Mouse (Mus musculus) thymus, postnatal 4 days (tissue): ENCODE data around the gene Csgalnact2.

ENCODE experiments used
- DNase-seq: peaks from one replicate; pipeline ENCODE4 v3.0.0; 2021

The Csgalnact2 gene

DNA sequence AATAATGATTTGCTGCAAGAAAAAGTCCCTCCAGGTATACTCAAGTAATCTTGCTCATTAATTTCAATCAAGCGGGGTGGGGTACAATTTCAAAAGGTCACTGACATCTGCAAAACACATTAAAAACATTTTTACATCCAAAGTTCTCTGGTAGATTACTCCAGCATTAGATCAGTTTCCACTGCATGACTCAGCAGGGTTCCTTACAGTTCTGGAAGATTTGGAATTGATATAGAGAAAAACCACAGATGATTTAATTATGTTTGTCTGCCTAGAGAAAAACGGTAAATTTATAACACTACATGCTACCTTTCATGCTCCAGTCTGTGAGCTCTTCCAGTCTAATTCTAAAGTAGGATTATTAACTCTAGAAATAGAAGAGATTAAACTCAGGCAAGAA is 8.9 kb downstream of the Csgalnact2 start:
- no peak for DNase-seq

DNA sequence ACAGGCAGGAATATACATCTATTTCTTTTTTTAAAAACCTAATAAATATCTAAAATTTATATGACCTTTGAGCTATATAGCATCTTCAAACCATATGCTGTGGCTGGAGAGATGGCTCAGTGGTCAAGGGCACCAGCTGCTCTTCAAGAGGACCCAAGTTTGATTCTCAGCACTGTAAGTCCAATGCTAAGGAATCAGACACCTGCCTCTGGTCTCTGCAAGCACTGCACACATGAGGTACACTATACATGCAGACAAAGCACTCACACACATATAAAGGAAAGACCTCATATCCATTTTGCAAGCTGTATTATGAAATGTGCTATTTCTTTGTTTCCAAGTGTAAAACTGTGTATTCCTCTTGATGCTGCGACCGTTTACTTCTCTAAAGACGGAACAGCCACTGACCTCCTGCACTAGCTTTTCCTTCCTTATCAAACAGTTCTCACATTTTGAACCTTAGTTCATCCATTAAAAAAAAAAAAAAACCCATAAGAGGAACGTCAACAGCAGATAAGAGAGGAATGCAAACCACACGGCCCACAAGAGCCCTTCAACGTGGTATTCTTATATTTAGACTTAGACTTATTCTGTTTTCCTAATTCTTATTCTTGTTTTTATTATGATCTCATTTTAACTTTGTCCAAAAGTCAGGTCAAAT is 11.0 kb downstream of the Csgalnact2 start:
- DNase-seq = no peak

DNA sequence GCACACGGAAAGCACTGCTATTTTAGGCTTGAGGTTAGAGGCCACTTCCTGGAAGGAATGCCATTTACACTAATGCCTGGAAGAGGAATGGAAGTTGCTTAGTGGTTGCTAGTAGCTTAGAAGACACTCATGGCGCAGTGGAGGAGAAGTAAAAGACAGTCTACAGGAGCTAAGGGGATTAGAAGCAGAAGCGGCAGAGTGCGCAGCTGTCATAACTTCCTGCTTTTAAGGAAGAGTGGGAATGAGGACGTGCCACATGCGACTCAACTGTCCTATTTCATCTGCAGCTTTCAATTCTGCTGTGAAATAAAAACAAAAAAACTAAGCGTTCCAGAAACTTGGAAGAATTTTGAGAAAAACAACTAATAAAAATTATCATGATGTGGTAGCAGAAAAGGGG is 11.7 kb downstream of the Csgalnact2 start:
- no peak for DNase-seq

DNA sequence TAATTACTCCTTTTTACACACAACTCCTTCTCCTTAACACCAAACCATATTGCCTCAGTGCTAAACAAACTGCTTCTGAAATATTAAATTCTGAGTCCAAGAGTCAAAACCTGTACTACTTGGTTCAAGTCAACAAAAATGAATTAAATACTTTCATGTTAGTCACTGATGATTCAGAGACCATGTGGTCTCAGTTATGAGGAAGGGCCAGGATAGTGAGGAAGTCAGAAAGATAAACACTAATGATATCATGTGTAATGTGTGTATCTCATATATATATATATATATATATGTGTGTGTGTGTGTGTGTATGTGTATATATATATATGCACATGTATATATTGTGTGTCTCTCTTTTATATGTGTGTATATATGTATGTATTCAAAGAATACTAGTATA is 12.4 kb downstream of the Csgalnact2 start:
- no peak for DNase-seq

DNA sequence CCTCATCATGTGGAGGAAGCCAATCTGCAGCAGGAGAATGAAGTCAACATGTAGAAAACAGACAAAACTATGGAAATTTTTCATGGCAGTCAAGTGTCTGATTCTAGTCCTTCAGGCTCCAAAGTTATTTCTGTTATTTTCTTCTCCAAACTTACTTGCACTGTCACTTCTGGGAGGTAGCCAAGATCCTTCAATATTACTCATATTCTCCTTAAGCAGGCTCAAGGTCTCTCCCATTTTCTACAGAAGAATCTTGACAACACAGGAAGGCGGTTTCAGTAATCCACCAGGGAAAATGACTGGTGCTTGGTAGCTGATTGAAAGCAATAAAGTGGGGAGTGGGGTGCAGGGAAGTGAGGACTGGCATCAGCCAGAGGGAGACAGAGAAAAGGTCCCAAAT is 16.2 kb downstream of the Csgalnact2 start:
- no peak for DNase-seq

DNA sequence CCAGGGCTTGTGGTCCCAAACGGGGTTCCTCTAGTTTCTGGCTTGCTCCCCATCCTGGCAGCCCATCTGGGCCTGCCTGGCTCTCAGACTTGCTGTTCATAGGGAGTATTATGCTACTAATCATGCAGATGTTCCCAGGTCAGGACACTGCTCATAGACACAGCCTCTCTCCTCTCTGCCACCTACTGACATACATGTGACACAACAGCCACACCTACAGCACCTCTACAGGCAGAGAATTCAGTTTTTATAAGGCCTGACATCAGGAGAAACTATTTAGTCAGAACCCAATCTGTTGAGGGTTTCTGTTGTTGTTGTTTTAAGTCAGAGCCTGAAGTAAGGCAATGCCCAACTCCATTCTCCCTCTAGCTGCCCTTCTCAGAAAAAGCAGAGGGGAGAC is 27.1 kb downstream of the Csgalnact2 start:
- DNase-seq = no peak

DNA sequence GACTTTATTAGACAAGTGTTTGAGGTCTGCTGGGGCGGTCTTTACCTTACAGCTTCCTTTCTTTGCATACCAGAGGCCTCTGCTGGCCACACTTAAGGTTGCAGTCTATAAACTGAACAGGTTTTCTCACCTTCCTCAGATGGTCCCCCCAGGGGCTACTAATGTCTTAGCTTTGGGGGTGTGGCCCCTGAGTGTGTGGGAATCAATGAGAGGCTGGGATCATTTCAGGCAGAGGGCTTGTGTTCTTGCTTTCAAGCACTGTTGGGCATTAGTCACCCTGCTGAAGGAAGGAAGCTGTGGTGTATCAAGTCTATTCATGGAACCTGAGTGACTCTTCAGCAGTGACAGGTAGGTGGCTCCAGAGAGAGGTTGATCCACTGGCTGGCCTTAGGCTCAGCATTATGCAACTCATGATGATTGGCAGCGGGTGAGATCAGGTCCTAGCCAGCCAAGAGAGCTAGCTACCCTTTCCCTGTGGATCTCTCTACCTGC is 39.6 kb downstream of the Csgalnact2 start:
- peak; percentile 34 for DNase-seq

DNA sequence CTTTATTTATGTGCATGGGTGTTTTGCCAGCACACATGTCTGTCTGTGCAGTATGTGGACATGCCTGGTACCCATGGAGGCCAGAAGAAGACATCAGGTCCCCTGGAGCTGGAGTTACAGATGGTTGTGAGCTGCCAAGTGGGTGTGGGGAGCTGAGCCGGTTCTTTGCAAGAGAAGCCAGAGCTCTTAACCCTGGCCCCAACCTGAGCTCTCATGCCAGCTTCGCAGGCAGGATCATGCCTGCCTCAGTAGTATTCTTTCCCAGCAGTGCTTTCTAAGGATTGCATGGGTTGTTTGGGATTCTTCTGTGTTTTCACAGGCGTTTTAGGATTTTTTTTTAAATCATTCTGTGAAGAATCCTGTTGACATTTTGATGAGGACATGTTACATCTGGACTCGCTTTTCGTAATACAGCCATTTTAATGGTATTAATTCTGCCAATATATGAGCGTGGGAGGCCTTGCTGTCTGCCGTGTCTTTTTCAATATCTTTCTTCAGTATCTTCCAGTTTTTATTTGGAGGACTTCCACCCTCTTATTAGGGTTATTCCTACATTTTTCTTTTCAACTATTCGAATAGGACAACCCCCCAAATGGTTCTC is 41.1 kb downstream of the Csgalnact2 start:
- no peak for DNase-seq

DNA sequence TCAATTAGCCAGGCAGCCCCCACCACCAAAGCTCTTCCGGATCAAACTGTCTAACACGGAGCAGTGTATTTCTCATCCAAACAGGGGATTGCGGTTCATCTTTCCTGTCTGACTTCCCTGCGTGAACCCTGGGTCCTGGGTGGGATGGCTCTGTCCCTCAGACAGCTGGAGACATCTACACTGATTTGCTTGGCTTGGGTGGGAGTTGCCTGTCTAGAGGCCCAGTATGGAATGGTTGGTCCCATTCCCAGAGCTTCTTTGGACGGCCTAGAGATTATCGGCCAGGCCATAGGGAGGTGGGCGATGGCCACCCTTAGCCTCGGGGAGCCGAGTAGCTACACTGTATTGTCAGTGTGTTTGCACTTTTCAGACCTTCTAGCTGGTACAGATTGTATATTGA is 48.1 kb downstream of the Csgalnact2 start:
- DNase-seq = no peak

DNA sequence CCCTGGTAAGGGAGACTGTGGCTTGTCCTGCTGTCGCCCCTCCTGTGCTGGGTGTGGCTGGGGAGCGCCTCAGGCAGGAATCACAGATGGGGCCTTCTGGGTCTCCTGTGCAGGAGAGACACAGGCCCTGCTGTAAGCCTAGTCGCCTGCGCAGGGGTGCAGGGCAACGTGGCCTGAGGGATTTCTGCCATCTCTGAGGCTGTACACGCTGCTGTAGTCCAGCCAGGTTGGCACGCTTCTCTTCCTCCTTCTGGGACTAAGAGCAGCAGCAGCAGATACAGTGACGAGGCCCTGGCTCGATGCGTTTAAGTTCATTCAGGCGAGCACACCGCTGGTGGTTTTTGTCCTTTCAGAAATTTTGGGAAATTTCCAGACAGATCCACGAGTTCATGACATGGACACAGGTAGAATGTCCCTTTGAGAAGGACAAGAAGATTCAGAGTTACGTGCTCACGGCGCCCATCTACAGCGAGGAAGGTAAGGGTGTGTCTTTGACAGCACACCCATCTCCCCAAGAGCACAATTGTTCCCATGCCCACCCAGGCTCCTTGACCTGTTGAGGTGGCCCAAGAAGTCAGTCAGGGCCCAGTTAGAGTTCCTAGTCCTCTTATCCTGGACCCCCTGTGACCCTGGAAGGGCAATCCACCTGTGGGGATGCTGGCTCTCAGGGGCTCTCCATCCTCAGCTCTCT is 50.0 kb downstream of the Csgalnact2 start:
- DNase-seq = no peak

DNA sequence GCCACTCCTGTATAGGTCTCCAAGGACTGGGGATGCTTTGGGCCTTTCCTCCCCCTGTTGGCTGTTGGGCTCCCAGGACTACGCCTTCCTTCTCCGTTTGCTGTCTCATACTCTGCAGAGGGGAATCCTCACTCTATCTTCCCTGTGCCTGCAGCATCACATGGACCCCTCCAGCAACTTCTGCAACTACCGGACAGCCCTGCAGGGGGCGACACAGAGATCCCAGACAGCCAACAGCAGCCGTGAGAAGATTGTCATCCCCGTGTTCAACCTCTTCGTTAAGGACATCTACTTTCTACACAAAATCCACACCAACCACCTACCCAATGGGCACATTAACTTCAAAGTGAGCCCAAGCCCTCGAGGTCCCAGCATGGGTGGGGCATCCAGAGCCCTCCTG is 51.0 kb downstream of the Csgalnact2 start:
- peak; percentile 54 for DNase-seq

DNA sequence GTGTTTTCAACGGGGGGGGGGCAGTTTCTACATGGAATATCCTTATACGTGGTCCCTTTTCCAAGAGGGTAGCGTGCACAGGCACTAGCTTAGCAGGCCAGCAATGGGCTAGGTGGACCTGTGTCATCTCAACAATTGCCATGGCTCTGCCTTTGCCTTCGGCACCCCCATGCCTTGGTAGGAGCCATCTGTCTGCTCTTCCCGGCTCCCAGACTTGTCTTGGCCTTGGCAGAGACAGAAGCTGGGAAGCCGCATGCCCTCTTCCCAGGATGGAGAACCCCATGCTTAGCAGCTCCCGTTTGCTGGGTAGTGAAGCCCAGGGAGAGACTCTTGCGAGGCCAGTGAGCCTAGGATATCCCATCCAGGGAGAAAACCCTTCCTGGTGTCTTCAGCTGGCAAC is 54.3 kb downstream of the Csgalnact2 start:
- no peak for DNase-seq

DNA sequence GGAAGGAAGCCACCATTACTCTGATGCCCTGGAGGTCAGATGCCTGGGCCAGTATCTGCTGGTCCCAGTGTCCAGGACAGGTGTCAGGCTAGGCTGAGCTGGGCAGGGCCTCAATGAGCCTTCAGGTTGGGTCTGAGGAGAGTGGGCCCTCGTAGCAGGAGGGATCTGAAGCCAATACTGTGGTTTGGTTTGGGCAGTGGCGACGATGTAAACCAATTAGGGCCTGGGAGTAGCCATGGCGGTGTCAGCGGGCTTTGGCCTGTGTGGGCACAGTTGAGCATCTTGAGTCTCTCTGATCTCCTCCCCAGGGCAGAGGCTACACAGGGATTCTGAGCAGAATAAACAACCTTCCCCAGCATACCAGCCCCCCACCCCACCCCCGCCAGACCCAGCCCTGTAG is 55.3 kb downstream of the Csgalnact2 start:
- no peak for DNase-seq

DNA sequence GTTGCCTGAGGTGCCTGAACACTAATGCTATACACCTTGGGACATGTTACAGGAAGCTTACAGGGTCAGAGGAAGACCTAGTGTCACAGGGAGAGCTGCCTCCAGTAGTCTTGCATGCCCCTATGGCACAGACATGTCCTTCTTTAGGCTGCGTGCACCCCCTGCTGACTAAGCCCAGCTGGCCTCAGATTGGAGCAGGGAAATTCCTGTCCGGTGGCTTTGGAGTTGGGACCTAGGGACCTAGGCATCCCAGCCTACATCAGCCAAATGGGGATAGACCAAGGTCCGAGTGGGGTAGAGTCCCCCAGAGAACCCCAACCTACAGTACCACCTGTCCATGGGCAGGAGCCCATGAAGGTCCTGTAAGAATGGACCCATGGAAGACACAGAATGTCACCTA is 56.6 kb downstream of the Csgalnact2 start:
- no peak for DNase-seq

DNA sequence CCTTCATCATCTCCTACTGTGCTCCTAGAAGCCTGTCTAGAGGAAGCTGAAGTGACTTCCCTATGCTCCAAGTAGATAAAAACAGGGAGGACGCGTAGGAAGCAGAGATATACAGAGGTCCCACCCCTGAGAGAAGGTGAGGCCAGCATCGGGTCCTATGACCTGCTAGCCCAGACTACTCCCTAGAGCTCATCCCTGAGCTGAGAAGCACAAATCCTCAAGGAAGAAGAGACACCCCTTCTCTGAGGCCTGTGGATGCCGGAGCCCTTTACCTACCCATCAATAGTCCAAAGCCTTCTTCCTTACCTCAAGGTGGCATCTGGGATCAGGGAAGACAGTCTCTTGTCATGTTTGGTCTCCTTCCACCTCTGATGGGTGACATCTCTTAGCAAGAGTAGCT is 58.2 kb downstream of the Csgalnact2 start:
- DNase-seq = no peak

DNA sequence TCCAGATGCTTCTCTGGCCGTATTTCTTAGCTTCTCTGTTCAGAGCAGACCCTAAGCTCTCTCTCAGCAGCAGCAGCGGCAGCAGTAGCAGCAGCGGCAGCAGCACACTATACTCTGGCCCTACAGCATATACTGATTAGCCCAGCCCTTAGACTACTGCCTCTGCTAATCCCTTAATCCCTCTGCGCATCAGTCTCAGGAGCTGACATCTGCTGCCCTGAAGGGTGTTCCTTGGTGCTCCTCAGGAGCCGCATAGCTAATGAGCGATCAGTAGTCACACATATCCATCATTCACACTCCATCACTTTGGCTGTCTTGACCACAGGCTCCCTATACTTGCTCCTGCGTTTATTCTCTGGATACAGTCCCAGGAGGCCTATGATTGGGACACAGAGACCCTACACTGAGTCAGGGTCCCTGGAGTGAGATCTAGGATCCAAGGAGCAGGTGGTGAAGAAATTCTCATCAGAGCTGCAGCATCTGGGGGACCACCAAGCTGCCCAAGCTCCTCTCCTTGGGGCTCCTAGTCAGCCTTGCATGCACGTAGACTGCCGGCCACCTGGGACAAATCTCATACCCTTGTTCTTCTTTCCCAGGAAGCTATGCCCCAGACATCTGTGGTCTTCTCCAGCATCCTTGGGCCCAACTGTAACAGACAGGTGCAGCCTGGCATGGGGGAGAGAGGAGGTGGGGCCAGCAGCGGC is 59.0 kb downstream of the Csgalnact2 start:
- DNase-seq = no peak

DNA sequence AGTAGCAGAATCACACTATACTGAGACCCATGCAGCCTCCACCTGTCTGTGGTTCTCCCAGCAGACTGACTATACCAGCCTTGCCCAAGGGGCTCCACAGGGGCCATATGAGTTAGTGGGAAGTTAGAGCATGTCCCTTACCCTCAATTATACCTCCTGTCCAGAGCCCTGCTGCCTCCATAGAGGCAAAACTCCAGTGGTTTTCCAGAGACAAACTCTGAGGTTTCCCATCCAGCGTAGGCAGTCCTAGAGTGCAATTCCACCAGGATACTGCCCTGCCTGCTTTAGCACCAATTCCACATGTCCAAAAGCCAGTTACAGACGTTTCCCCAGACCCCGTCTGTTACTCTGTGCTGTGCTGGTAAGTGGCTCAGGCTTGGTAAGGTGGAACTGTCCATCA is 59.6 kb downstream of the Csgalnact2 start:
- no peak for DNase-seq

DNA sequence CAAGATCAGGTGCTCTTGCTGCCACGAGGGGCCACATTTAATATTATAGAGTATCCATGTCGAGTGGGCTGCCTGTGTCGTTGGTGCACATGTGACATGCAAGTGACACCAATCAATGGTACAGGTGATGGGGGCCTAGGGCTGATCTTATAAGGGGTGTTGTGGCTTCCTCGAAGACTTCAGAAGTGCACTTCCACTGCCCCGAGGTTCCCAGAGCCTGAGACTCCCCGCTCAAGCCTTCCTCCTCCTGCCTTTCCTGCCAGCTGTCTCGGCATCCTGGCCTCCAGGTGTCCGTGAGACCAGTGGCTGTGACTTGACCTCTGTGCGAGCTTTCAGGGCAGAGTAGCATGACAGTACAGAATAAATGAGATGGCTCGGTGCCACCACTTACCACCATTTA is 60.2 kb downstream of the Csgalnact2 start:
- no peak for DNase-seq

DNA sequence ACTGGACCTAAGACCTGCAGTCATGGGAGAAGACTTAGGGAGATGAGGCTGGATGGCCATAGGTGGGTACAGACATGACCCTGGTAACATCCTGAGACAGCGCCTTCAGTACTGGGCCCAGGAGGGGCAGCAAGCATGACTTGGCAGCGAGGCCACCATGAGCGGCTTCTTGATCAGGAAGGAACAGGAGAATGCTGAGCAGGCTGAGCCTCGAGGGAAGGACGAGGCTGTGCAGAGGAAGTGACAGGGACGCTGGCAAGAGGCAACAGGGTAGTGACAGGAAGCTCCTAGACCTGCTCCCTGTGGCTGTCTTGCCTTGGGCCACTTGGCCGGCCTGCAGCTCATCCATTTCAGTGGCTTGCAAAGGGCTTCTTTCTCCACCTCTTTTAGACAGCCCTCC is 61.5 kb downstream of the Csgalnact2 start:
- no peak for DNase-seq

DNA sequence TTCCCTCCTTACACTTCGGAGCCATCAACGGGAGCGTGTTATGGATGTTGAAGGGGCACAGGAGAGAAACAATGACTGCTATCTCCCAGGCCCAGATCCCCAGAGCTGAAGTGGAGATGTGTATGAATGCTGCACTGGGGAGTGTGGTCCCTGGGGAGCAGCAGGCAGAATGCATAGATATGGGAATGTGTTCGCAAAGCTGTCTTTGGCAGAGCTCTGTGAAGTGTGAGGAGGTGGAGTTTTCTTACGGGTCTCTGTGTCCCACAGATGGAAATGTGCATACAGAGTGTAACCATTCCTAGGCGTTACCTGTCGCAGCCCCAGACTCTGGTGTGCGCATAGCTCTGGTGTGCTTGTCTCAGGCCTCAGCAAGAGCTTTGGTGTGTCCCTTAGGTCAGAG is 62.2 kb downstream of the Csgalnact2 start:
- no peak for DNase-seq

DNA sequence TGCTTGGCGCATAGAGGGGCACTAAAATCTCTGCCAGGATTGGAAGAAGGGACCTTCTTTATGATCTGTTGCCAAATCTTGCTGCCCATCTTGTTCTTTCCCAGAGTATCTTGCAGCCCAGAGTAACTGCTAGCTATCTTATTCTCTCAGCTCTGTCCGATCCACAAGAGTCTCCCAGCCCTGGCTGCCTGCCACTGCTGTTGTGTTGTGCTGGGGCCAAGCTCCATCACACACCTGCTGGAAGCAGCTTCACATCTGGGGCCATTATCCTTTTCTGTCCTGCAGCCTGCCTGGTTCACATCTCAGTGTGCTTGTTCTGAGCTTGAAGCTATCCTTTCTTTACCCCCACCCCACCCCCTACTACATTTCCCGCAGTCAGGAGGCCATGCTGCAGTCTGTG is 62.7 kb downstream of the Csgalnact2 start:
- DNase-seq = no peak

DNA sequence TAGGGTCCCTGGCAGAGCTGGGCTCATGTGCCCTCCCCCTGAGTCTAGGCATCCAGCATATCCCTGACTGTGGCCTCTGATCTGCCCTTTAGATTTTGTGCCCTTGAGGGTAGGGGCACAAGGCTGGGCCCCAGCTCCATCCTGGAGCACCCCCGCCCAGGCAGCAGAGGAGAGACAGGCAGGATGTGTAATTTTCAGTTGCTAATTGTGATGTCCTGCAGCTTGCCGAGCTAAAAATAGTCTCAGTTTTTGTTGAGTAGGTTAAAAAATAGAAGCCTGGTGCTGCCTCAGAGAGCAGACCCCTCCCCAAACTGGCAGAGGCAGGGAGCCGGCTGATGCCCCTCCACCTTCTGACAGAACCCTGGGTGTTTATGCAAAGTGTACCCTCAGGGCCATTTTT is 64.8 kb downstream of the Csgalnact2 start:
- no peak for DNase-seq

DNA sequence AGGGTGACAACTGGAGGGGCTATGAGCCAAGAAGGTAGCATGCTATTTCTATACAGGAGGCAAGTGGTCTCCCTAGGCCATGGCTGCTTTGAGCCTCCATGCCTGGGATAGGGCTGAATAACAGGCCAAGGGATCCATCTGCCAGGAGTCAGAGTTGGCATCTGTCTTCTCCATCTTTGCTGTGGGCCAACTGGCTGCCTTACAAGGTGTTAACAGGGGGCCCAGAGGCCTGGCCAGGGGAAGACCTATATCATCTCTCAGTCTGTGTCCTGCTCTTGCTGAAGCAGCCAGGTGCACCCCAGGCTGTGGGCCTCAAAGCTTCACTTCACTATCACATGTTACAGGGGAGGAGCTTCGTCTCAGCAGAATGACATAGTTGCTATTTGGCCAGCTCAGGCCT is 66.8 kb downstream of the Csgalnact2 start:
- DNase-seq = no peak

DNA sequence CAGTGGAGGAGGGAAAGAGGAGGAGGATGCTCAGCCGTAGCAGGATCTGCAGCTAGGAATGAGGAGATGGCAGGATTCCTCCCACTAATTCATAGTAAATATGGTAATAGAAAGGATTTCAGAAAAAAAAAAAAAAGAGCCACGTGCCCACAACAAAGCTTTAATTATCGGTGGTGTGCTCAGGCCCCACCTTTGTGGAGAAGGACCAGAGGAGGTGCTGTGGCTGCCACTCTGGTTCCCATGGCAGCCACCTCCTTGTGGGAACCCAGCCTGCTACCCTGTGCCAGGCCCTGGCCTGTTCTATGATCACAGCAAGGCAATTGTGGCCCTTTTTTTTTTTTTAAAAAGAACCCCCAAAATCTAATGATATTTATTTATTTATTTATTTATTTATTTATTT is 67.5 kb downstream of the Csgalnact2 start:
- DNase-seq = no peak
